Mouse (Mus musculus): ENCODE measurements around the gene Nup133. TPM values are rescaled to one million over a fixed set of nuclear protein-coding genes. Genes with fewer than 3 reads are reported as not detected.

Gene Nup133
- total and polyA plus RNA-seq, 2 experiments, result 3.1 to 5.4 TPM

- 4% methylated on average over 49 of the region's 49 CpGs for WGBS
- Histone ChIP-seq H3K79me2 (ENCODE audit: control insufficient read depth, insufficient read depth, low read length) (no peaks in the 10 kb centered on the region), H3K9ac (ENCODE audit: low read depth, low read length) (no peak overlapping the region), H3K27ac (replicated peaks; ENCODE audit: insufficient read depth, low read depth, low read length) (no peak overlapping the region), H3K4me1 (ENCODE audit: control insufficient read depth, insufficient read depth, low read length) (no peaks in the 10 kb centered on the region), H3K36me3 (ENCODE audit: control insufficient read depth, insufficient read depth, low read length) (no peaks in the 10 kb centered on the region), H3K27me3 (ENCODE audit: control insufficient read depth, insufficient read depth, low read length) (peaks cover 19% of the 10 kb centered on the region), H3K4me3 (ENCODE audit: insufficient read depth, low read depth, low read length) (no peak overlapping the region)
- TF ChIP-seq CTCF (IDR thresholded peaks at IDR 0.05; ENCODE audit: low read depth, low read length), result no peak
- TF ChIP-seq POLR2A (IDR thresholded peaks at IDR 0.05; ENCODE audit: extremely low read depth, insufficient read depth, low read length), result no peak
- DNase-seq (ENCODE audit: extremely low read depth, low read depth, low spot score), result no peak
Measured at GRCm38 (mm10) chr8:123891883-123892585, 57.0 kb downstream of the Nup133 start.

- 2% methylated on average over 11 of the region's 11 CpGs for whole genome bisulfite sequencing
- no peaks in the 10 kb centered on the region for H3K36me3 ChIP-seq (ENCODE audit: control insufficient read depth, insufficient read depth, low read length)
- no peaks in the 10 kb centered on the region for H3K79me2 ChIP-seq (ENCODE audit: control insufficient read depth, insufficient read depth, low read length)
- TF ChIP-seq CTCF (IDR thresholded peaks at IDR 0.05; ENCODE audit: low read depth, low read length), result no peak
- no peak for TF ChIP-seq POLR2A (IDR thresholded peaks at IDR 0.05; ENCODE audit: extremely low read depth, insufficient read depth, low read length)
- H3K27me3 ChIP-seq (ENCODE audit: control insufficient read depth, insufficient read depth, low read length), result peaks cover 19% of the 10 kb centered on the region
- H3K9ac ChIP-seq (ENCODE audit: low read depth, low read length), result no peak overlapping the region
- no peaks in the 10 kb centered on the region for H3K4me1 ChIP-seq (ENCODE audit: control insufficient read depth, insufficient read depth, low read length)
- DNase-seq (ENCODE audit: extremely low read depth, low read depth, low spot score), result no peak
- no peak overlapping the region for H3K27ac ChIP-seq (replicated peaks; ENCODE audit: insufficient read depth, low read depth, low read length)
- H3K4me3 ChIP-seq (ENCODE audit: insufficient read depth, low read depth, low read length), result no peak overlapping the region
Measured at GRCm38 (mm10) chr8:123891271-123891670, 57.8 kb downstream of the Nup133 start.

- Histone ChIP-seq H3K9ac (ENCODE audit: low read depth, low read length) (no peak overlapping the region), H3K36me3 (ENCODE audit: control insufficient read depth, insufficient read depth, low read length) (no peaks in the 10 kb centered on the region), H3K4me3 (ENCODE audit: insufficient read depth, low read depth, low read length) (no peak overlapping the region), H3K79me2 (ENCODE audit: control insufficient read depth, insufficient read depth, low read length) (no peaks in the 10 kb centered on the region), H3K27me3 (ENCODE audit: control insufficient read depth, insufficient read depth, low read length) (peaks cover 17% of the 10 kb centered on the region), H3K27ac (replicated peaks; ENCODE audit: insufficient read depth, low read depth, low read length) (no peak overlapping the region), H3K4me1 (ENCODE audit: control insufficient read depth, insufficient read depth, low read length) (no peaks in the 10 kb centered on the region)
- DNase-seq (ENCODE audit: extremely low read depth, low read depth, low spot score), result no peak
- WGBS, result 65% methylated on average over 4 of the region's 4 CpGs
- TF ChIP-seq POLR2A (IDR thresholded peaks at IDR 0.05; ENCODE audit: extremely low read depth, insufficient read depth, low read length) (no peak), CTCF (IDR thresholded peaks at IDR 0.05; ENCODE audit: low read depth, low read length) (no peak)
Measured at GRCm38 (mm10) chr8:123889797-123890196, 59.3 kb downstream of the Nup133 start.

- TF ChIP-seq CTCF (IDR thresholded peaks at IDR 0.05; ENCODE audit: low read depth, low read length) (no peak), POLR2A (IDR thresholded peaks at IDR 0.05; ENCODE audit: extremely low read depth, insufficient read depth, low read length) (no peak)
- H3K27me3 ChIP-seq (ENCODE audit: control insufficient read depth, insufficient read depth, low read length), result peaks cover 10% of the 10 kb centered on the region
- 85% methylated on average over 2 of the region's 2 CpGs for WGBS
Measured at GRCm38 (mm10) chr8:123887956-123888355, 61.1 kb downstream of the Nup133 start.

GRCm38 (mm10) chr8:123887163-123887562 lies 61.9 kb downstream of the Nup133 start:
- no peak for DNase-seq (ENCODE audit: extremely low read depth, low read depth, low spot score)
- WGBS, result 91% methylated on average over 4 of the region's 4 CpGs
- no peak for TF ChIP-seq CTCF (IDR thresholded peaks at IDR 0.05; ENCODE audit: low read depth, low read length)
- TF ChIP-seq POLR2A (IDR thresholded peaks at IDR 0.05; ENCODE audit: extremely low read depth, insufficient read depth, low read length), result no peak
- Histone ChIP-seq H3K36me3 (ENCODE audit: control insufficient read depth, insufficient read depth, low read length) (no peaks in the 10 kb centered on the region), H3K4me1 (ENCODE audit: control insufficient read depth, insufficient read depth, low read length) (no peaks in the 10 kb centered on the region), H3K4me3 (ENCODE audit: insufficient read depth, low read depth, low read length) (no peak overlapping the region), H3K27ac (replicated peaks; ENCODE audit: insufficient read depth, low read depth, low read length) (no peak overlapping the region), H3K9ac (ENCODE audit: low read depth, low read length) (no peak overlapping the region), H3K79me2 (ENCODE audit: control insufficient read depth, insufficient read depth, low read length) (no peaks in the 10 kb centered on the region), H3K27me3 (ENCODE audit: control insufficient read depth, insufficient read depth, low read length) (peaks cover 9% of the 10 kb centered on the region)

More at GRCm38 (mm10) chr8:123887956-123888355, 61.1 kb downstream of the Nup133 start:
- H3K79me2 ChIP-seq (ENCODE audit: control insufficient read depth, insufficient read depth, low read length), result no peaks in the 10 kb centered on the region
- no peak for DNase-seq (ENCODE audit: extremely low read depth, low read depth, low spot score)
- no peak overlapping the region for H3K9ac ChIP-seq (ENCODE audit: low read depth, low read length)
- H3K27ac ChIP-seq (replicated peaks; ENCODE audit: insufficient read depth, low read depth, low read length), result no peak overlapping the region
- no peaks in the 10 kb centered on the region for H3K36me3 ChIP-seq (ENCODE audit: control insufficient read depth, insufficient read depth, low read length)
- H3K4me1 ChIP-seq (ENCODE audit: control insufficient read depth, insufficient read depth, low read length), result no peaks in the 10 kb centered on the region
- H3K4me3 ChIP-seq (ENCODE audit: insufficient read depth, low read depth, low read length), result no peak overlapping the region

Measured in liver, adult 2 months (tissue).